Mouse (Mus musculus): Measurements from ENCODE around the gene Pde6g. TPM values are rescaled to one million over a fixed set of nuclear protein-coding genes. Genes with fewer than 3 reads are reported as not detected.

The Pde6g gene
- total and polyA plus RNA-seq, 3 experiments = 0.35 to 0.84 TPM; not detected in 1

DNA sequence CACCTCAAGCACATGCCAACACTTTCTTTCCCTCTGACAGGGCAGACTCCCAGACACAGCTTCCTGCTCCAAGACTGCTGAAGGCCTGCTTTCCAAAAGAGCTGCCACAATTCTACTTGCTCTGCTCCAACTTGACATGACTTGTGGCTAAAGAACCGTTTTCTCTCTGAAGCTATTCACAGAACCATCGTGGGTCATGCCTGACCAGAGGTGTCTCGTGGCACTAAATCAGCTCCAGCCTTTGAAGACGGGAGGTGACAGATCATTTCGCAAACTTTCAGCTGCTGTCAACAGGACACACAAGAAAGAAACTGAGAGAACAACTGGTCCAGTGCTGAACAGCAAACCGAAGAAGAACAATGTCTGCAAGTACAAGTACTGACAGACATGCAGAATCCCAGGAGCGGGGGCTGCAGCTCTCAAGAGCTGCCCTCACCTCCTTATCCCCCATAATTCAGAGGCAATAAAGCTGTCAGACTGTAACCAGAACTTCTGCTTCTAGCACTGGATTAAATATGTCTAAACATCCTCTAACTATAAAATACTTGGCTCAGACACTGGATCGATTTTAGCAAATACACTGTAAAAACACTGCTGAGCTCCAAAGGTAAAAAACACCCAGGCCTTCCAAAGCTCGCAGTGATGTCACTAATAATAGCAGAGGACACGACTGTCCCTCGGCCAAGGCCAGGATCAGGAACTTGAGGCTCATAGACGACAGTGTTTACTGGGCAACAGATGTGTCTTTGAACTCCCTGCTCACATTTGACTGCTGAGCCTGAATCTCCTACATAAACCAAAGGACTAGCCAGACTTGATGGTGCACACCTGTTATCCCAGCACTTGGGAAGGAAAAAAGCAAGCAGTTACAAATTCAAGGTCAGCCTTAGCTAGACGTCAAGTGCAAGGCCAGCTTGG, 30.4 kb downstream of the Pde6g start:
- TF ChIP-seq POLR2AphosphoS2 (IDR thresholded peaks at IDR 0.05; ENCODE audit: low read length) (0 out of 2 replicates have a peak, but pooled peaks have one; percentile 6), POLR2A (IDR thresholded peaks at IDR 0.05; ENCODE audit: control insufficient read depth in 1 of 2, insufficient read depth in 1 of 2, low read depth in 1 of 2, low read length in 2 of 2, poor library complexity in 1 of 2) (no peak)
- Histone ChIP-seq H3K36me3 (ENCODE audit: control insufficient read depth in 1 of 2, insufficient read depth in 2 of 2, low read length in 2 of 2) (peaks cover 0 to 67% of the 10 kb centered on the region in 2 experiments; a peak in 2 of 4 replicates), H3K27ac (ENCODE audit: control insufficient read depth, low read depth, low read length) (no peak overlapping the region)

DNA sequence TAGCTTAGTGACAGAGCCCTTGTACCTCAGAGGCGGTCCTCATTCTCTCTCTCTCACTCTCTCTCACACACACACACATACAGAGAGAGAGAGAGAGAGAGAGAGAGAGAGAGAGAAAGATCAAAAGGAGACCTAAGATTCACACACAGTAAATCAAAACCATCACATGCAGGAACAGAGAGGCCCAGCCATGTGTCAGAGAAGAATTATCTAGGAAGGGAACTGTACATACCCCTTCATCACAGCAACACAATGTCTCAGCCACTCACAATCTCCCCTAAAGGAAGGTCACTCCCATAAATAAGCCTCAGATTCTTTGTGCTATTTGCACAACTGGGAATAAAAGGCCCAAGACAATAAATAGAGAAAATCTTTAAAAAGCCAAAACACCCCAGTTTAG, 34.7 kb downstream of the Pde6g start:
- TF ChIP-seq GATA1 (IDR thresholded peaks at IDR 0.05; ENCODE audit: low read depth, low read length) (no peak), POLR2A (IDR thresholded peaks at IDR 0.05; ENCODE audit: control insufficient read depth in 1 of 2, insufficient read depth in 1 of 2, low read depth in 1 of 2, low read length in 2 of 2, poor library complexity in 1 of 2) (no peak), TBP (IDR thresholded peaks at IDR 0.05; ENCODE audit: low read depth, low read length) (no peak), ZC3H11A (IDR thresholded peaks at IDR 0.05; ENCODE audit: low read depth, low read length) (no peak), CHD1 (IDR thresholded peaks at IDR 0.05; ENCODE audit: low read depth, low read length) (no peak), RCOR1 (IDR thresholded peaks at IDR 0.05; ENCODE audit: low read depth, low read length) (no peak), NELFE (IDR thresholded peaks at IDR 0.05; ENCODE audit: low read depth, low read length) (no peak), EP300 (IDR thresholded peaks at IDR 0.05; ENCODE audit: low read depth in 1 of 2, low read length in 2 of 2) (no peak), MEF2A (IDR thresholded peaks at IDR 0.05; ENCODE audit: extremely low read depth, insufficient replicate concordance, low read depth, low read length, poor library complexity, severe bottlenecking) (no peak), ZNF384 (IDR thresholded peaks at IDR 0.05; ENCODE audit: low read depth, low read length) (no peak), NRF1 (IDR thresholded peaks at IDR 0.05; ENCODE audit: insufficient read depth, low read depth, low read length, poor library complexity, severe bottlenecking) (no peak), HCFC1 (IDR thresholded peaks at IDR 0.05; ENCODE audit: low read depth, low read length) (no peak), SMC3 (IDR thresholded peaks at IDR 0.05; ENCODE audit: low read depth, low read length) (no peak), ZMIZ1 (IDR thresholded peaks at IDR 0.05; ENCODE audit: low read depth, low read length) (no peak), USF2 (IDR thresholded peaks at IDR 0.05; ENCODE audit: borderline replicate concordance in 1 of 2, insufficient read depth in 1 of 2, low read depth in 1 of 2, low read length in 2 of 2) (no peak), GABPA (IDR thresholded peaks at IDR 0.05; ENCODE audit: low read depth, low read length) (no peak), SIN3A (IDR thresholded peaks at IDR 0.05; ENCODE audit: low read length) (no peak), MYB (IDR thresholded peaks at IDR 0.05; ENCODE audit: low read depth, low read length) (no peak)
- no peaks in the 10 kb centered on the region for H3K9me3 ChIP-seq (replicated peaks; ENCODE audit: insufficient read depth, low read length)
- H3K4me3 ChIP-seq (ENCODE audit: control insufficient read depth in 1 of 2, insufficient read depth in 1 of 2, low read depth in 2 of 2, low read length in 2 of 2) = no peak overlapping the region
- H3K27ac ChIP-seq (ENCODE audit: control insufficient read depth, low read depth, low read length) = no peak overlapping the region
- no peak overlapping the region for H3K9ac ChIP-seq (ENCODE audit: control insufficient read depth, low read depth, low read length, poor library complexity, severe bottlenecking)
- H3K36me3 ChIP-seq (ENCODE audit: control insufficient read depth in 1 of 2, insufficient read depth in 2 of 2, low read length in 2 of 2) = peaks cover 0 to 58% of the 10 kb centered on the region in 2 experiments; a peak in 2 of 4 replicates
- no peaks in the 10 kb centered on the region for H3K4me1 ChIP-seq (ENCODE audit: control insufficient read depth in 1 of 2, insufficient read depth in 2 of 2, low read length in 2 of 2)
- peaks cover 6% of the 10 kb centered on the region; the same call in 1 of the 2 replicates for H3K79me2 ChIP-seq (ENCODE audit: control insufficient read depth, insufficient read depth, low read length, poor library complexity)
- H3K27me3 ChIP-seq (ENCODE audit: control insufficient read depth in 1 of 2, insufficient read depth in 2 of 2, low read length in 2 of 2) = no peaks in the 10 kb centered on the region
- no peak for DNase-seq (ENCODE audit: low read depth, low spot score)

More for the DNA sequence above, 30.4 kb downstream of the Pde6g start:
- Histone ChIP-seq H3K4me1 (ENCODE audit: control insufficient read depth in 1 of 2, insufficient read depth in 2 of 2, low read length in 2 of 2) (no peaks in the 10 kb centered on the region), H3K4me3 (ENCODE audit: control insufficient read depth in 1 of 2, insufficient read depth in 1 of 2, low read depth in 2 of 2, low read length in 2 of 2) (no peak overlapping the region), H3K27me3 (ENCODE audit: control insufficient read depth in 1 of 2, insufficient read depth in 2 of 2, low read length in 2 of 2) (no peaks in the 10 kb centered on the region), H3K9me3 (replicated peaks; ENCODE audit: insufficient read depth, low read length) (no peaks in the 10 kb centered on the region), H3K9ac (ENCODE audit: control insufficient read depth, low read depth, low read length, poor library complexity, severe bottlenecking) (no peak overlapping the region), H3K79me2 (ENCODE audit: control insufficient read depth, insufficient read depth, low read length, poor library complexity) (peaks cover 6% of the 10 kb centered on the region; the same call in 1 of the 2 replicates)
- DNase-seq (ENCODE audit: low read depth, low spot score) = no peak

Data from MEL (cell line).